Mouse (Mus musculus) right cerebral cortex, adult 18-20 months (tissue): ENCODE data around the gene Trem1.

ENCODE experiments used
- DNase-seq: peaks from one replicate; pipeline ENCODE4 v3.0.0; 2022; ENCODE audit warnings: mixed read lengths

Gene Trem1

GRCm38 (mm10) chr17:48268276-48268675 is 35.7 kb downstream of the Trem1 start:
- no peak for DNase-seq

- no peak for DNase-seq
Measured at GRCm38 (mm10) chr17:48269833-48270232, 37.3 kb downstream of the Trem1 start.

GRCm38 (mm10) chr17:48272158-48272557 is 39.6 kb downstream of the Trem1 start:
- no peak for DNase-seq

- no peak for DNase-seq
Measured at GRCm38 (mm10) chr17:48272598-48272997, 40.0 kb downstream of the Trem1 start.

- no peak for DNase-seq
Measured at GRCm38 (mm10) chr17:48274098-48274497, 41.5 kb downstream of the Trem1 start.

- DNase-seq, result peak; percentile 67
Measured at GRCm38 (mm10) chr17:48274885-48275284, 42.3 kb downstream of the Trem1 start.

- no peak for DNase-seq
Measured at GRCm38 (mm10) chr17:48275736-48276135, 43.2 kb downstream of the Trem1 start.

- DNase-seq, result no peak
Measured at GRCm38 (mm10) chr17:48278381-48278780, 45.8 kb downstream of the Trem1 start.

- DNase-seq, result no peak
Measured at GRCm38 (mm10) chr17:48279002-48279401, 46.4 kb downstream of the Trem1 start.

- DNase-seq, result no peak
Measured at GRCm38 (mm10) chr17:48280943-48281738, 48.6 kb downstream of the Trem1 start.

GRCm38 (mm10) chr17:48281739-48282085 is 49.1 kb downstream of the Trem1 start:
- no peak for DNase-seq

GRCm38 (mm10) chr17:48286765-48287164 is 54.2 kb downstream of the Trem1 start:
- DNase-seq, result no peak

- no peak for DNase-seq
Measured at GRCm38 (mm10) chr17:48287276-48287675, 54.7 kb downstream of the Trem1 start.

- no peak for DNase-seq
Measured at GRCm38 (mm10) chr17:48293500-48294194, 61.1 kb downstream of the Trem1 start.
